Mouse (Mus musculus): ENCODE measurements around the gene Sart3.

Sart3 gene

DNA sequence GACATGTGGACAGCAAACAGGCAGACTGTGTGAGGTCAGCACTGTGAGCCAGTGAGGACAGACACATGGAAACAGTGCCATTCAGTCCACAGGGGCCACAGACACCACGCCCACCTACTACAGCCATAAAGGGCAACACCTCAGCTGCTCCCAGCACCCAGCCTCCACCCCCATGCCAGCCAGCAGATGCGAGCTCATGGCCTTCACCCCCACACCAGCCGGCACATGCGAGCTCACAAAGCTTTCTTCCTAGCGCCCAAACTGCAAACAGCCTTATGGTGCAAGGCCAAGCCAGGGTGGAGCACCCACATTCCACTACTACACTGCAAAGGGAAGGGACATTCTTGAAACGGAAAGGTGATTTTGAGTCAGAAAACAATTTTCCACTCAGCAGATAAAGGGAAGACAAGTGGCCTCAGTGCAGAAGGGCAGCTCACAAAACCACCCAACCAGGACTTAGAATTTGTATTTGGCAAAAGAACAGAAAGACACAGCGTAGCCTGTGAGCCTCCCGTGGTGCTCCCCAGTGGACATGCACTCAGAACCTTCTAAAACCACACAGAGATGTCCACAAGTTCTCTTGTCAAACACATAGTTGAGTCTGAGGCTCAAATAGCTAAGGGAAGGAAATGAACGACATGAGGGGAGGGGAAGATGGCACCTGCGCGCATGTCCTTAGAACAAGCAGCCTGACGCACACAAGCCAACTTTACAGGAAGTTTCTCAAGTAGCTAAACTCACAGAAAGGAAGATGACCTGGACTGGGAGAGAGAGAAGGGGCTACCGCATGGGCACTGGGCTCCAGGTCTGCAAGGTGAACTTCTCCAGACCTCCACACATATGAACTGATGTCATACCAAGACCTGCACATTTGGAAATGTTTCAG lies 6.4 kb downstream of the Sart3 start:
- DNase-seq (ENCODE audit: low spot score in 2 of 2) = no peak

DNA sequence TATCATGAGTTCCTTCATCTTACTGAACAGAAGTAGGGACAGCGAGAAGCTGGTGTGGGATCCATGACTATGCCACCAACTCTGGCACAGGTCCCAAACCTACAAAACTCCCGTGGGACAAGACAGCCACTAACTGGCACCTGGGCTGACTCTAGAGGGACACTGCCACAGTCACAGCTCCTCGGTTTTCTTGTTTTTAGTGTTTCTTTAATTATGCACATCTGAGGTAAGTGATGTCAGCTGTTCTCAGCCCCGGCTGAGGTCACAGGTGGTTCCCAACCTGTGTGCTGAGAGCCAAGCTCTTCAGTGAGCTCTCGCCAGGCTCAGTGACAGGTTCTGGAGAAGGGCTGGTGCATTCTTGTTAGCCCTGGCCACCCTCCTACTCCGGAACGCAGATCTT lies 7.9 kb downstream of the Sart3 start:
- no peak for DNase-seq (ENCODE audit: low spot score in 2 of 2)

DNA sequence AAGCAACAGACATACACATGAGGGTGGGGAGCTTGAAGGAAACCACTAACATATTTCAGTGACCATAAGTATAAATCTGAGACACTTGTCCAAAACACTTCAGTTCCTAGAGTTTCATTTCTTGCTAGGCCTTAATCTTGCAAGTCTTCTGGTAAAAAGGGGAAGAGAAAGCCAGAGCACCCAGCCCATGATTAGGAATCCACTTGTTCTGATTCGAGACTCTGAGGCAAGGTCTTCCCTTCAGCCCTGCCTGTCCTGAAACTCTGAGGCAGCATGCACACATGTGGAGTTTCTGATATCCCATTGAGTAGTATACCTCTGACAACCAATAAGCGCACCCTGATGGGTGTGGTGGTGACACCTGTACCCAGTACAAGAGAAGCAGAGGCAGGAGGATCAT lies 10.7 kb downstream of the Sart3 start:
- DNase-seq (ENCODE audit: low spot score in 2 of 2) = no peak

DNA sequence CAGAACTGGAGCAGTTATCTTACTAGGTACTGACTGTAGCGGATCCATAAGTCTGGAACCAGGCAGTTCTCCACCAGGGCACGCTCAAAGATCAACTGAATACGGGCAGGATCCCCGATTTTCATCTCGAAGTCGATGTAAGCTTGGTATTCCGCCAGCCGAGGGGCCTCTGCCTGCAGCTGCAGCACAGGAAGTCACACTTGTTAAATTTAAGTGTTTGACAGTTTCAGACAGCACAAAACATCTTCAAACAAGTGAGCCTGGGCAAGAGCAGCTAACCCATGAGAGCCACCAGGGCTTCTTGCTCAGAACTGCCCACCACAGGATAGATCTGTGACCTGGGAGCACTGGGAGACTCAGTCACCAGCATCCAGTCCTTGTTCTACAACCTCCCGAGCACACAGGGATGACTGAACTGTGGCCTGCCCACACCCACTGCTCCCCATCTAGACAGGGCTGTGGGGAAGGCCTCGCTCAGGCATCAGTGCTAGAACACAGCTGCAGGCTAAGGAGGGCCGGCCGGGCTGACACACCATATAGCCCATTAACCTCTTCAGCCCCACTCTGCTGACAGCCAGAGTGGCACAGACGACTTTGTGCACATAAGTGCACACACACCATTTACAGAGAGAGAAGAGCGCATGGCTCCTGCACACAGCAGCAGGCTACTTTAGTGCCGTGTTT lies 16.8 kb downstream of the Sart3 start:
- DNase-seq (ENCODE audit: low spot score in 2 of 2) = no peak

DNA sequence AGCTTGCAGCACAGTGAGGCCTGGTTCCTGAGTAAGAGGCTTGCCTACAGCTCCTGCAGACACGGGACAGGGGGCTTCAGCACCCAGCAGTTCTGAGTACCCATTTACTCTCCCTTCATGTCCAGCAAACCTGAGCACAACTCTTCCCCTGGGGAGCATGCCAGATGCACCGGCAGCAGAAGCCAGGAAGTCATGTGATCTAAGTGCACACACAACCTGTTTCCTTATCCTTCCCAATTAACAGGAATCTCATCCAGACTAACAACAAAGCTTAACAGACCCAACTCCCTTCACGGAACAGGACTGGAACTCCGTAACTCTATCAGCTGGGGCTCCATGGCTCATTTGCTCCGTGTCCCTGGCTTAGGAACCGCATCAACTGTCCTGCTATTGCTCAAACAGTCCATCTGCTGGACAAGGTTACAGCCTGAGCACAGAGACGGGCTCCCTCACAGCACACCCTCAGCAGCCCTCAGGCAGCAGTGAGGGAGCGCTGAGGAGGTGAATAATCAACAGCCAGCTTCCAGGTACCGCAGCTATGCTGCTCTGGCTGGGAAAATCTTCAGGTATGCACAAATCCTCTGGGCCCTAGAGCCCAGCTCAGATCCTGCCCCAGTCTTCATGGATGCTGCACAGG lies 20.7 kb downstream of the Sart3 start:
- no peak for DNase-seq (ENCODE audit: low spot score in 2 of 2)

DNA sequence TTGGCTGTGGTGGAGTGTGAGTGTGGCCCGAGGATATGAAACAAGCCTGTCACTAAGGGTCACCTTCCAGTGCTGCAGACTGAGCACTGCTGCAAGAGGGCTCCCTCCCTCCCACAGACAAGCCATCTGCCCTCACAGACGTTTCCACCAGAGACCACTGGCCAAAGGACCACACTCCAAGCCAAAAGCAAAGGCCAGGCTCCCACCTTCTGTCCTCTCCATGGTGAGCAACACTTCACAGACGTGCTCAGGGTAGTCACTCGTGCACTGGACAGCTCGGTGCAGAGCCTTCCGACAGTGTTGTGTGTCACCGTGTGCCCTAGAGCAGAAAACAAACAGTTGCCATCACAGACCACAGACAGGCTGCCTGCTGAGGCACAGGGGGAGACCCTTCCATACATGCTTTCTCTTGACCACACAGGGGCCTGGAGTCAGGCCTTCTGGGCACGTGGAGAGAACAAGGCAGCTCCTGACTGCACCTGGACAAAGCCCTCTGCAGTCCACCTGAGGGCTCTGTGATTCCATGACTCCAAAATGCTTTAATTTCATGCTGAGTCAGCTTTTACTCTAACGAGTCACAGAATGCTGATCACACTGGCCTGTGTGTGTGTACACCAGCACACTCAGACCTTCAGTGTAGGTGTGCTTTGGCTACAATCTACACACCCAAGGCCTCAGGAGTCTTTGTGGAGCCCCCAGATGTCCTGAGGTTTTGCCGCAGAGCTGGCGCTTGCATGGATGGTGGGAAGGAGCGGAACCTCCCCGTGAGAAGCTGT lies 23.6 kb downstream of the Sart3 start:
- no peak for DNase-seq (ENCODE audit: low spot score in 2 of 2)

DNA sequence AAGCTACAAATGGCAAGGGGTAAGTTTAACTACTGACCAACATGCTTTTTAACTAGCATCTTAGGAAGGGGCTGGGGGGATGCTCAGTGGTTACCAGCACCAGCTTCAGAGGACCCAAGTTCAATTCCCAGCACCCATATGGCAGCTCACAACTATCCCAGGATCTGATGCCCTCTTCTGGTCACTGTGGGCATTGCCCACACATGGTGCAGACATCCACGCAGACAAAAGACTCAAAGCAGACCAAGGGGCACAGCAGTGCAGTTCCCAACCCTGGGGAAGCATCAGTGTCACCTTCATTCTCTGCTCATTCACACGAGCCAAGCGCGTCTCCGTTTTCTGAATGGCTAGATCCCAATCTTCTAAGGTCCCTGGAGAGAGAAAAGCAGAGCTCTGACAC lies 24.7 kb downstream of the Sart3 start:
- no peak for DNase-seq (ENCODE audit: low spot score in 2 of 2)

DNA sequence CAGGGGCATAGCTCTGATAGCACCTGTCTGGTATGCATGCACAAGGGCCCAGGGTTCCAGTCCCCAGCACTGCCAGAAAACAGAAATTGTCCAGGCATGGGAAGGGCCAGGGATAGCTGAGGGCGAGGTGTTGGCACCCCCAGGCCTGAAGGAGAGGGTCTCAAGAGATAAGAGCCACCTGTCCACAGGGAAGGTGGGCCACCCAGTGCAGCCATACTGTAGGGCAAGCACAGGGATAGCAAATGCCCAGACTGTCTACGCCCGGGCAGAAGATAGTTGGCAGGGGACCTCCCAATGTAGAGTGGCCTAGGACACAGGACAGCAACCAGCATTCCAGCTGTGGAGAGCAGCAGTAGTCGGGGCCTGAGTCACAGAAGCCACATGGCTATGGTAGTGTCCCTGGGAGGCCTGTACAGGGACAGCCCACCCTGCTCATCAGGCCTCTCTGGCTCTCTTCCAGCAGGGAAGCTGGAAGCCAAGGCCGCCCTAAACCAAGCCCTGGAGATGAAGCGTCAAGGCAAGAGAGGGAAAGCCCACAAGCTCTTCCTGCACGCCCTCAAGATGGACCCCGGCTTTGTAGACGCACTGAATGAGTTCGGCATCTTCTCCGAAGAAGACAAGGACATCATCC lies 34.6 kb downstream of the Sart3 start:
- DNase-seq (ENCODE audit: low spot score in 2 of 2) = no peak

DNA sequence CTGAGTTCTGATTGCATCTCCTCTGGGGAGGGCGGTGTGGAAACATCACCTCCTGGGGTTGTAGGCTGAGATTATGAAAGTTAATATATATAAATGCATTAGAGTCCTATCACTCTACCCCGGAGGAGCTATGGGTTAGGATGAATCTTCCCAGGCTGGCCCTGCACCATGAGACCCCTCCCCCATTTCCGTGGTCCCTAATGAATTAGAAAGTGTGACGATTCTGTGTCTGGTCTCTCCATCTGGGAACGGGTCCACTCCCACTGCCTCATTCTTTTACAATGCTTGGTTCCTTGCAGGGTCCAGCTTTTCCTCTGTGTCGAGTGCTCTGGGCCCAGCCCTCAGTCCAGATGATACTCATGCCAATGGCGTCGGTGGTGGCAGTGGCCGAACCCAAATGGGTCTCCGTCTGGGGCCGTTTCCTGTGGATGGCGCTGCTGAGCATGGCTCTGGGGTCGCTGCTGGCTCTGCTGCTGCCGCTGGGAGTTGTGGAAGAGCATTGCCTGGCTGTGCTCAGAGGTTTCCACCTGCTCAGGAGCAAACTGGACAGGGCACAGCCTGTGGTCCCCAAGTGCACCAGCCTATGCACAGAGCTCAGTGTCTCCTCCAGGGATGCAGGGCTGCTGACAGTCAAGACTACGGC lies 35.7 kb downstream of the Sart3 start:
- DNase-seq (ENCODE audit: low spot score in 2 of 2) = no peak

DNA sequence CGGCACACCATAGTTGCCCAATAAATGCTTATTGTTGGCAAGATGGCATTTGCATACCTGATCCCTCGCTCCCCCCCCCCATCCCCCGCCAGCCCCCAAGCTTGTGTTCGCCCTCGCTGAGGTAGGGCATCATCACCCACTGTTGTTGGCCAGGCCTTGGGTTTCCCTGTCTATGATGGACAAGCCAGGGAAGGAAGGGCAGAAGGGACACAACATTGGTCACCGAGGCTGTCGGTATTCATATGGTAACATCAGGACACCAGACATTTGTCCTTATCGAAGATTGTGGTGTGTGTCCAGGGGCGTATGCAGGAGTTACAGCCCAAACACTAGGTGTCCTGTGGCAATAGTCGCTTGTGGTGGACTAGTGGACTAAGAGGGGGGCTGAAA lies 36.2 kb downstream of the Sart3 start:
- DNase-seq (ENCODE audit: low spot score in 2 of 2) = no peak

DNA sequence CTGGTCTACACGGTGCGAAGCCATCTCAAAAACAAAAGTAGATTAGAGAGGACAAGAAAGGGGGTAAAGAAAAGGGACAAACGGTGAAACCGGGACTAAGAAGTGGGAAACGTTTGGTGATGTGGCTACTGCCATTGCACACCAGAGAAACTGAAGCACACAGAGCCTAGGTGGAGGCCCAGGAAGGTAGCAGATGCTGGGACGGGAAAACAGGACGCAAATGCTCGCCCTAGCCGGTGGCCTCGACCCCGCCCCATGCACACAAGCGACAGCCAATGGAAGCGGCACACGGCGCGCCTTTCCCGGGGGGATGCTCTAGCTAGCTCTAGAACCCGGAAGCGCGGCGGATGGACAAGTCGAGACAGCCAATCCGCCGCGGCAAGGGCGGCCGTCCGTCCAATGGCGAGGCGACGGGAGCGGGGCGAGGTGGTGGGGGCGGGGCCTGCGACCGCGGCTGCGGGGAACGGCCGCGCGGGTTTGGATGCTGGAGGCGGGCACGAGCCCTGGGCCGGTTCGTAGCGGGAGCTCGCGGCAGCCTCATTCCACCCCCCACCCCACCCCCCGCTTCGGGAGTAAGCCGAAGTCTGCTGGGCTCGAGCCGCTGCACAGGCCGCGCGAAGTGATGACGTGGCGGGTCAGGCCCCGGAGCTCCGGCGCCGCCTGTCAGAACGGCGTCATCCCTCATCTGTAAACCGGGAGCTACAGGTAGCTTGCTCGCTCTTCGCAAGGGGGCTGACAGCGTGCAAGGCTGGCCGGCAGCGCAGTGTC lies 36.8 kb downstream of the Sart3 start, which contains the start of gene Ficd:
Gene Ficd, plus strand, starts transcription at position 459 of the 768 bp plus-strand sequence.
- DNase-seq (ENCODE audit: low spot score in 2 of 2) = peak; percentile 88 to 89

DNA sequence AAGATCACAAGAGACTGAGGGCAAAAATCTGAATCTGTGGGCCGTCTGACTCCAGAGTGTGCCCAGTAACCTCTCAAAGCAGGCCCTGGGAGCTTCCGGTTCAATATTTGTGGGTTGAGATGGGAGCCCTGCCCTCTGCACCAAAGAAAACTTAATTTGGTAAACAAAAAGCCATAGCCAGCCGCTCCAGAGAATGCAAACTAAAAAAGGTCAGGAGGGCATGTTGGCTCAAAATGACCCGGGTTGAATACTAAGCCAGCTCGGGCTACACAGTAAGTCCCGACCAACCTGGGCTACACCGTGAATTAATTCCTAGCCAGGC lies 37.3 kb downstream of the Sart3 start:
- no peak for DNase-seq (ENCODE audit: low spot score in 2 of 2)

DNA sequence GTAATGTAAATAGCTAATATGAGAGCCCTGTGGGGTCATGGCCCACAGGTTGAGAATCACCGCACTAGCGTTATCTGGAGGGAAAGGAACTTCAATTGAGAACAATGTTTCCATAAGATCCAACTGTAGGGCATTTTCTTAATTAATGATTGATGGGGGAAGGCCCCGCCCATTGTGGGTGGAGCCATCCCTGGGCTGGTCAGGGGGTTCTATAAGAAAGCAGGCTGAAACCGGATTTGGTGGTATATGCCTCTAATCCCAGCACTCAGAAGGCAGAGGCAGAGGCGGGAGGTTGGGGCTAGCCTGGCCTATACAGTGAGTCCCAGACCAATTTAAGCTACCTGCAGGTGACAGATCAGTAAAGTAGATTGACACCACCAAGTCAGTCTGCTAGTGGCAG lies 37.9 kb downstream of the Sart3 start:
- DNase-seq (ENCODE audit: low spot score in 2 of 2) = no peak

DNA sequence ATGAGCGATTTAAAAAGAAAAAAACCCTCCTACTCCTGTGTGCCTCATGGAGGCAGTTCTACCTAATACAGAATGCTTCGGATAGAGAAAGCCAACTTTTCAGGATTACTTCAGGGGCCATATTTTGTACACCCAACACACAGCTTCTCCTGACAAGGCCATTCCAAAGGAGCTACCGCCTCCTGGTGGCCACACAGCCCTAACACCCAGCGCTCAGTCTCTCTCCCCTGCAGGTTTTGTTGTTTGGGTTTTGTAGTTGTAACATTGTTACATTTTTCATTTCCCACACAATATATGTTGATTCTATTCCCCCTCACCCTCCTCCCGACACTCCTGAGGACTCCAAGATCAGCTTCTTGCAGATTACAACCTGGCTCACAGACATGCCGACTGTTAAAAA lies 40.1 kb downstream of the Sart3 start:
- peak; percentile 56 to 58 for DNase-seq (ENCODE audit: low spot score in 2 of 2)

DNA sequence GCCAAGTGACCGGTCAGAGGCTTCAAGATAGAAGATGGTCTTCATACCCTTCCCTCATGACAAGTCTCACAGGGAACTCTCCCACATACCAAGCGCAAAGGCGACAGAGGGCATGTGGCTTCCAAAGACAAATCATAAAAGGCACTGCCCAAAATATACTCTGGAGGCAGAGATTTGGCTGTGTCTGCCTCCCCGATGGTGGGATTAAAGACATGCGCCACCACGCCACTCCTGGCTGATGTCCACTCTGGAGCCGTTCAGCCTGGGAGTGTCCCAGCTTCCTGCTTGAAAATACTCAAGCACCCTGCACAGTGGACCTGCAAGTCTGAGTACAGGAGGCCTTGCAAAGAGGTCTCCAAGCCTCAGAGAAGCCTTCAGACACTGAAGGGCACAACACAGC lies 41.1 kb downstream of the Sart3 start:
- no peak for DNase-seq (ENCODE audit: low spot score in 2 of 2)

DNA sequence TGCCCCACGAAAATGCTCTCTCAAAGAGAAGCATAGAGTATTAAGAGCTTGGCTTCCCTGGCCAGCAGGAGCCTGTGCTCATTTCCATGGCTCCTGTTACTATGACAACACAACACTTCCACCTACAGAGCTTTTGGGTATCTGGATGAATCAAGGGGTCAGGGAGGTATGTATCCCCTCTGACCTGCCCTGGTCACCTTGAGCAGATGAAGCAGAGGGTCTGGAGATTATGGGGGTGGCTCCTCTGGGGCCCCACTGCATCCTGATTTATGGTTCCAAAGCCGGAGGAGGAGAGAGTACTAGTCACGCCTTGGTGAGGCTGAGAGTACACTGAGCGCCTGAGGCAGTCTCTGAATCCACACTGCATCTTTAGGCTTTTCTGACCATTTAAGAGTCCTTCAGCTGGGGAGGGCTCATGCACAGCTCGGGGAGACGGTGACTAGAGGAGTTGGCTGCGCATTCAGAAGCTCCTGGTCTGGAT lies 41.6 kb downstream of the Sart3 start:
- DNase-seq (ENCODE audit: low spot score in 2 of 2) = peak; percentile 46 to 59

DNA sequence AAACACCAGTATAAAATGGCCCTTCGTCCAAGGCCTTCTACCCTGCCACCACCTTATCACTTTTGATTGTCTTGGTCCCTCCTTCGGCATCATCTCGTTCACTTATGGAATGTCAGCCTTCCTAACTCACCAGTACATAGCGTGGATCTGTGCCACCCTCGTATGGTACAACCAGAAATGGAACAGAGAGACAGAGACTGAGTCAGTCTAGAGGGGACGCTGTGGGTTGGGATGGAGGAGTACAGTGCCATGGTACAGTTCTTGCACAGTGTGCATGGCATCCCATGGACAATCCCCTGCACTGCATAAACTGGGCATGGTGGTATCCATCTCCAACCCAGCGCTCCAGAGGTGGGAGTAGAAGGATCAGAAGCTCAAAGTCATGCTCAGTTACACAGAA lies 43.6 kb downstream of the Sart3 start:
- no peak for DNase-seq (ENCODE audit: low spot score in 2 of 2)

DNA sequence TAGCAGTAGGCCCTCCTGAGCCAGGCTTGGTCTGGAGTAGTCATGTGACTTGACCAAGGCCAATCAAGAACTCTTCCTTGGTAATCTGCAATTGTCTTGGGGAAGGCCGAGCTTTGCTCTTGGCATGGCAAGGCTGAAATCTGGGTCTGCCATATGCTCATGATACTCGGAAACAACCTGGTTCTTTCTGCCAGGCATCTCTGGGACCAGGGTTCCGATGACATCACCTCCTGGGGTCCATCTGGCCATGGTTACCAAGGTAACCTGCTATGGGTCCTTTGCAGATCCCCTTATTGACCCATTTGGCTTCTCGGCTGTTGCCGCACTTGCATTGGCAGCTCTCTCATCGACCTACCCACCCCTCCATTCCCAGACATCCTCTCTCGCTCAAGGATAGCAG lies 44.3 kb downstream of the Sart3 start:
- DNase-seq (ENCODE audit: low spot score in 2 of 2) = no peak

DNA sequence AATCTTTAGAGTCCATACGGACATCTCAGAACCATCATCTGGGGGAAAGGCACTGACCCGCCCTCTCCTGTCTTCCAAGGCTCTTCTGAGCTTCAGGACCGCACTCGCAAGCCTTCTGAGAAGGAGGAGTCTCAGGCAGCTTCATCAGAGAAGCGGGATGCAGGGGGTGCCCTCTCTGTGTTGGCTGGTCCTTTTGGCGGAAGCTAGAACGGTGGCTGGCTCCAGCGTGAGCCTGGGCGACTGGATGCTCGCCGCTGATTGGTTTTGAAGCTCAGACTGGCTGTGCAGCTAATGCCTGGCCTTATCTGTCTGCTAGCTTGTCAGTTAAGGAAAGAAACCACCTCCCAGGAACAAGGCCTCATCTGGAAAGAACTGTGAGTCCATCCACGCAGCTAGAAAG lies 45.1 kb downstream of the Sart3 start:
- DNase-seq (ENCODE audit: low spot score in 2 of 2) = no peak

DNA sequence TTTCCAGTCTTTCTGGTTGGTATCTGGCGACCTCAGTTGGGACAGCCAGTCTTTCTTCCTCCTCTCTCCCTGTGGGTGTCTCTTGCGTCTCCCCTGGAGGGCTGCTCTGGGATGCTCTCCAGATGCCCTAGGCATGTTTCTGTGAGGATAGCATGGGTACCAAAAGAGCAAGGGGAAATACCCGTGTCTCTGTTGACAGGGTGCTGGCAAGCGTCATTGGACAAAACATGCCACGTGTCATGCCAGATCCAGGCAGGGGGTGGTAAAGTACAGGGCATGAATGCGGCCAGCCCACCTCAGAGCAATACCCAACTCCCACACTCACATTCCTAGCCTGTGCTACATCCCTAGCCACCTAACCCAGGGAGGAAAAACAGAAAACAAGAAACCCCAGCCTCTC lies 45.7 kb downstream of the Sart3 start:
- DNase-seq (ENCODE audit: low spot score in 2 of 2) = no peak
